Comparison of ENCODE assay signal across 8 mouse cellular contexts in the genomic region with DNA sequence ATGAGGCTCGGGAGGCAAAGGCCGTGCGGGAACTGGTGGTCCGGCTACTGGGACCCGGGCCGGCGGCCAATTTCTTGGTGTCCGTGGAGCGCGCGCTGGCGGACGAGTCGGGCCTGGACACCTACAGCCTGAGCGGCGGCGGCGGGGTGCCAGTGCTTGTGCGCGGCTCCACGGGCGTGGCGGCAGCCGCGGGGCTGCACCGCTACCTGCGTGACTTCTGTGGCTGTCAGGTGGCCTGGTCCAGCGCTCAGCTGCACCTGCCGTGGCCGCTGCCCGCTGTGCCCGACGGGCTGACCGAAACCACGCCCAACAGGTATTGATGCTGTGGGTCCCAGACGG. TPM values are rescaled to one million over a fixed set of nuclear protein-coding genes. Genes with fewer than 3 reads are reported as not detected.
A peak's percentile ranks its signal among the peaks of the same experiment; 100 is the strongest.
DNase-seq lines count a peak whose midpoint lies in the region; ATAC-seq and TF ChIP-seq lines count a peak whose summit lies in the region.

No protein-coding gene starts in this region.

- TF ChIP-seq RAD21 in MEL (IDR thresholded peaks at IDR 0.05; ENCODE audit: low read depth, low read length): no peak

- H3K4me1 ChIP-seq in heart, embryonic 14.5 days (ENCODE audit: control insufficient read depth in 2 of 2, insufficient read depth in 2 of 2, low read length in 2 of 2): peaks cover 11 to 21% of the 10 kb centered on the region in 2 experiments
- peaks cover 5 to 11% of the 10 kb centered on the region in 2 experiments for H3K4me1 ChIP-seq in MEL (ENCODE audit: control insufficient read depth in 1 of 2, insufficient read depth in 2 of 2, low read length in 2 of 2)
- H3K4me1 ChIP-seq in hindbrain, embryonic 11.5 days (replicated peaks; ENCODE audit: control insufficient read depth, insufficient read depth, low read length): no peaks in the 10 kb centered on the region; the same call in 1 of the 2 replicates

- H3K4me3 ChIP-seq in heart, embryonic 14.5 days (ENCODE audit: control insufficient read depth in 1 of 2, insufficient read depth in 1 of 2, low read depth in 1 of 2, low read length in 2 of 2): peak overlapping the region; percentile 69 to 85
- peak overlapping the region; percentile 63 for H3K4me3 ChIP-seq in MEL (ENCODE audit: control insufficient read depth in 1 of 2, insufficient read depth in 1 of 2, low read depth in 2 of 2, low read length in 2 of 2)
- peak overlapping the region; percentile 80 for H3K4me3 ChIP-seq in hindbrain, embryonic 11.5 days (ENCODE audit: low read depth, low read length)

- no peak for TF ChIP-seq EP300 in MEL (IDR thresholded peaks at IDR 0.05; ENCODE audit: low read depth in 1 of 2, low read length in 2 of 2)

- no peak for DNase-seq in heart, postnatal 10 days
- DNase-seq in MEL (ENCODE audit: low read depth, low spot score): no peak
- no peak for DNase-seq in hindbrain, embryonic 11.5 days (ENCODE audit: low spot score)
- DNase-seq in Muller cell, postnatal 12 days (ENCODE audit: inconsistent ontology term): no peak
- DNase-seq in left cerebral cortex, adult 9 months (ENCODE audit: low spot score in 2 of 2): no peak
- DNase-seq in kidney, postnatal 36 days: no peak

- peak in 1 of 2 experiments; percentile 60; a peak in 1 of 4 replicates for TF ChIP-seq POLR2A in MEL (IDR thresholded peaks at IDR 0.05; ENCODE audit: control insufficient read depth in 1 of 2, insufficient read depth in 1 of 2, low read depth in 1 of 2, low read length in 2 of 2, poor library complexity in 1 of 2)

- H3K27ac ChIP-seq in heart, embryonic 14.5 days (replicated peaks in 1 of 2; ENCODE audit: control insufficient read depth in 1 of 2, insufficient read depth in 1 of 2, low read depth in 2 of 2, low read length in 2 of 2): 0 out of 4 replicates have a peak overlapping the region, but pooled peaks of 1 of the 2 experiments have one; percentile 11
- H3K27ac ChIP-seq in MEL (ENCODE audit: control insufficient read depth, low read depth, low read length): no peak overlapping the region
- H3K27ac ChIP-seq in hindbrain, embryonic 11.5 days (ENCODE audit: low read depth, low read length): no peak overlapping the region

- peak overlapping the region; percentile 84 for H3K9ac ChIP-seq in heart, embryonic 14.5 days (ENCODE audit: low read length)
- H3K9ac ChIP-seq in MEL (ENCODE audit: control insufficient read depth, low read depth, low read length, poor library complexity, severe bottlenecking): peak overlapping the region; percentile 62
- peak overlapping the region; percentile 85 for H3K9ac ChIP-seq in hindbrain, embryonic 11.5 days (ENCODE audit: low read depth, low read length)

- intact Hi-C loops in heart, postnatal 10 days (cut with DNase I): no loop called here

- peak; percentile 54 for ATAC-seq in heart, embryonic 14.5 days (ENCODE audit: insufficient number of reproducible peaks, insufficient read depth, low FRiP score, low read depth)
- peak; percentile 65 for ATAC-seq in hindbrain, embryonic 11.5 days (ENCODE audit: low FRiP score)
- ATAC-seq in megakaryocyte-erythroid progenitor cell, adult 5-6 weeks (replicated peaks; ENCODE audit: low FRiP score, low TSS enrichment, poor library complexity, severe bottlenecking): peak; percentile 10; the same call in 1 of the 2 replicates

- H3K9me3 ChIP-seq in heart, embryonic 14.5 days (ENCODE audit: control insufficient read depth, low read length): no peaks in the 10 kb centered on the region
- H3K9me3 ChIP-seq in MEL (replicated peaks; ENCODE audit: insufficient read depth, low read length): no peaks in the 10 kb centered on the region
- no peaks in the 10 kb centered on the region for H3K9me3 ChIP-seq in hindbrain, embryonic 11.5 days (ENCODE audit: control insufficient read depth, low read length)

- TF ChIP-seq CTCF in MEL (IDR thresholded peaks at IDR 0.05 in 2 of 3, conservative IDR thresholded peaks at IDR 0.05 in 1 of 3; ENCODE audit: control insufficient read depth in 1 of 3, insufficient read depth in 1 of 3, low read depth in 2 of 3, low read length in 3 of 3, poor library complexity in 1 of 3, severe bottlenecking in 1 of 3): no peak

- under 1% methylated on average over 34 of the region's 36 CpGs for WGBS in heart, embryonic 14.5 days
- under 1% methylated on average over 35 of the region's 36 CpGs for WGBS in hindbrain, embryonic 11.5 days

- no peaks in the 10 kb centered on the region for H3K27me3 ChIP-seq in heart, embryonic 14.5 days (ENCODE audit: control insufficient read depth, insufficient read depth, low read length)
- no peaks in the 10 kb centered on the region for H3K27me3 ChIP-seq in MEL (ENCODE audit: control insufficient read depth in 1 of 2, insufficient read depth in 2 of 2, low read length in 2 of 2)
- H3K27me3 ChIP-seq in hindbrain, embryonic 11.5 days (ENCODE audit: control insufficient read depth, insufficient read depth, low read length): no peaks in the 10 kb centered on the region

- no peaks in the 10 kb centered on the region; the same call in 1 of the 2 replicates for H3K79me2 ChIP-seq in MEL (ENCODE audit: control insufficient read depth, insufficient read depth, low read length, poor library complexity)

- peak overlapping the region; percentile 99 for H3K4me2 ChIP-seq in heart, embryonic 14.5 days (ENCODE audit: low read length)
- peak overlapping the region; percentile 94 for H3K4me2 ChIP-seq in hindbrain, embryonic 11.5 days (replicated peaks; ENCODE audit: low read depth, low read length)

- no peaks in the 10 kb centered on the region for H3K36me3 ChIP-seq in heart, embryonic 14.5 days (ENCODE audit: control insufficient read depth, insufficient read depth, low read length)
- peaks cover 0 to 7% of the 10 kb centered on the region in 2 experiments; a peak in 2 of 4 replicates for H3K36me3 ChIP-seq in MEL (ENCODE audit: control insufficient read depth in 1 of 2, insufficient read depth in 2 of 2, low read length in 2 of 2)
- H3K36me3 ChIP-seq in hindbrain, embryonic 11.5 days (ENCODE audit: control insufficient read depth, insufficient read depth, low read length): no peaks in the 10 kb centered on the region

TF ChIP-seq in MEL, 35 proteins besides CTCF, POLR2A, EP300 and RAD21:
- TF ChIP-seq SMC3 (IDR thresholded peaks at IDR 0.05; ENCODE audit: low read depth, low read length) (no peak), SIN3A (IDR thresholded peaks at IDR 0.05; ENCODE audit: low read length) (0 out of 2 replicates have a peak, but pooled peaks have one; percentile 21)

RNA-seq across cellular contexts. Expression of gene Naglu, which starts 0.3 kb away (rescaled TPM):
- polyA plus RNA-seq in heart, embryonic 14.5 days (2014; fragmentation: Nextera tagmentation; extraction: Ambion mirVana): 12.5 and 13.0 TPM in 2 replicates
- total RNA-seq in heart, postnatal 10 days (2021): 1 to 10 TPM; 9.9 to 10.0 TPM
- 1.1 and 1.5 TPM in 2 replicates for total RNA-seq in MEL (2012; rRNA removed)
- polyA plus RNA-seq in MEL (2012; ENCODE audit: insufficient read depth in 1 of 2, insufficient read length in 2 of 2, low read depth in 1 of 2, low replicate concordance in 2 of 2, missing spikeins in 1 of 2): 1 to 10 TPM in 1 of 2 experiments, not detected in 1; 3.1 TPM
- polyA plus RNA-seq in hindbrain, embryonic 11.5 days (2014; fragmentation: Nextera tagmentation; extraction: Ambion mirVana): 5.8 and 5.9 TPM in 2 replicates
- 1.5 and 4.3 TPM in 2 replicates for total RNA-seq in megakaryocyte-erythroid progenitor cell, adult 5-6 weeks (2014; fragmentation: Nextera tagmentation)
- total RNA-seq in megakaryocyte-erythroid progenitor cell, adult 5-6 weeks (2017): 3.1 and 4.5 TPM in 2 replicates

RNA-seq across cellular contexts. Expression of gene Hsd17b1, which starts 8.1 kb away (rescaled TPM):
- polyA plus RNA-seq in heart, embryonic 14.5 days (2014; fragmentation: Nextera tagmentation; extraction: Ambion mirVana): 0.30 TPM in 1 of 2 replicates, not detected in the other
- total RNA-seq in heart, postnatal 10 days (2021): under 1 TPM in 1 of 2 experiments, not detected in 1; 0.45 TPM
- total RNA-seq in MEL (2012; rRNA removed): not detected in 2 replicates
- polyA plus RNA-seq in MEL (2012; ENCODE audit: insufficient read depth in 1 of 2, insufficient read length in 2 of 2, low read depth in 1 of 2, low replicate concordance in 2 of 2, missing spikeins in 1 of 2): not detected
- polyA plus RNA-seq in hindbrain, embryonic 11.5 days (2014; fragmentation: Nextera tagmentation; extraction: Ambion mirVana): not detected in 2 replicates
- not detected in 2 replicates for total RNA-seq in megakaryocyte-erythroid progenitor cell, adult 5-6 weeks (2014; fragmentation: Nextera tagmentation)
- not detected in 2 replicates for total RNA-seq in megakaryocyte-erythroid progenitor cell, adult 5-6 weeks (2017)

RNA-seq across cellular contexts. Expression of gene Coasy, which starts 12.2 kb away (rescaled TPM):
- 27.4 and 31.4 TPM in 2 replicates for polyA plus RNA-seq in heart, embryonic 14.5 days (2014; fragmentation: Nextera tagmentation; extraction: Ambion mirVana)
- 10 to 100 TPM; 18.7 to 21.4 TPM for total RNA-seq in heart, postnatal 10 days (2021)
- 34.8 and 42.9 TPM in 2 replicates for total RNA-seq in MEL (2012; rRNA removed)
- 10 to 100 TPM in 1 of 2 experiments, not detected in 1; 44.2 TPM for polyA plus RNA-seq in MEL (2012; ENCODE audit: insufficient read depth in 1 of 2, insufficient read length in 2 of 2, low read depth in 1 of 2, low replicate concordance in 2 of 2, missing spikeins in 1 of 2)
- 50.9 and 51.6 TPM in 2 replicates for polyA plus RNA-seq in hindbrain, embryonic 11.5 days (2014; fragmentation: Nextera tagmentation; extraction: Ambion mirVana)
- 27.3 and 30.7 TPM in 2 replicates for total RNA-seq in megakaryocyte-erythroid progenitor cell, adult 5-6 weeks (2014; fragmentation: Nextera tagmentation)
- 15.1 and 17.2 TPM in 2 replicates for total RNA-seq in megakaryocyte-erythroid progenitor cell, adult 5-6 weeks (2017)

RNA-seq across cellular contexts. Expression of gene Mlx, which starts 16.9 kb away (rescaled TPM):
- 32.4 and 35.7 TPM in 2 replicates for polyA plus RNA-seq in heart, embryonic 14.5 days (2014; fragmentation: Nextera tagmentation; extraction: Ambion mirVana)
- total RNA-seq in heart, postnatal 10 days (2021): 10 to 100 TPM; 14.1 to 18.1 TPM
- 70.8 and 75.9 TPM in 2 replicates for total RNA-seq in MEL (2012; rRNA removed)
- polyA plus RNA-seq in MEL (2012; ENCODE audit: insufficient read depth in 1 of 2, insufficient read length in 2 of 2, low read depth in 1 of 2, low replicate concordance in 2 of 2, missing spikeins in 1 of 2): 10 to 100 TPM in 1 of 2 experiments, not detected in 1; 57.5 TPM
- polyA plus RNA-seq in hindbrain, embryonic 11.5 days (2014; fragmentation: Nextera tagmentation; extraction: Ambion mirVana): 57.1 and 57.3 TPM in 2 replicates
- 46.8 and 53.3 TPM in 2 replicates for total RNA-seq in megakaryocyte-erythroid progenitor cell, adult 5-6 weeks (2014; fragmentation: Nextera tagmentation)
- total RNA-seq in megakaryocyte-erythroid progenitor cell, adult 5-6 weeks (2017): 34.5 and 74.8 TPM in 2 replicates

RNA-seq across cellular contexts. Expression of gene Psmc3ip, which starts 25.1 kb away (rescaled TPM):
- polyA plus RNA-seq in heart, embryonic 14.5 days (2014; fragmentation: Nextera tagmentation; extraction: Ambion mirVana): 22.8 and 22.9 TPM in 2 replicates
- total RNA-seq in heart, postnatal 10 days (2021): 1 to 10 TPM; 5.0 to 5.6 TPM
- total RNA-seq in MEL (2012; rRNA removed): 9.1 and 14.5 TPM in 2 replicates
- 1 to 10 TPM in 1 of 2 experiments, not detected in 1; 8.2 TPM for polyA plus RNA-seq in MEL (2012; ENCODE audit: insufficient read depth in 1 of 2, insufficient read length in 2 of 2, low read depth in 1 of 2, low replicate concordance in 2 of 2, missing spikeins in 1 of 2)
- polyA plus RNA-seq in hindbrain, embryonic 11.5 days (2014; fragmentation: Nextera tagmentation; extraction: Ambion mirVana): 54.3 and 54.8 TPM in 2 replicates
- total RNA-seq in megakaryocyte-erythroid progenitor cell, adult 5-6 weeks (2014; fragmentation: Nextera tagmentation): 26.2 and 65.9 TPM in 2 replicates
- 38.0 and 79.3 TPM in 2 replicates for total RNA-seq in megakaryocyte-erythroid progenitor cell, adult 5-6 weeks (2017)

Comparison
In these comparisons a context has a peak if more than half of its experiments do, and no peak if none do; other contexts are left out.
1. ATAC-seq: peak in every context shown above with its lines; median percentile 65 in hindbrain, embryonic 11.5 days; 54 in heart, embryonic 14.5 days; 10 in megakaryocyte-erythroid progenitor cell, adult 5-6 weeks.